Mouse (Mus musculus) heart, postnatal 10 days (tissue): ENCODE results near the gene Adamts7. TPM values are rescaled to one million over a fixed set of nuclear protein-coding genes. Genes with fewer than 3 reads are reported as not detected.

Source experiments
- DNase-seq, 2 experiments: peaks; one replicate each; pipeline ENCODE4 v3.0.0; 2021
- intact Hi-C: fragments of 180-260 bp; cut with DNase I; formaldehyde crosslinking; loops from one replicate; pipeline ENCODE4 v1.15.1; 2025
- total RNA-seq, 2 experiments: library from RNA; stranded (reverse); gene quantifications; 2 replicates each; pipeline ENCODE4 v1.2.3; 2021

Adamts7 gene
- total RNA-seq, 2 experiments from 2014 or later = 21.8 to 24.0 TPM

DNA sequence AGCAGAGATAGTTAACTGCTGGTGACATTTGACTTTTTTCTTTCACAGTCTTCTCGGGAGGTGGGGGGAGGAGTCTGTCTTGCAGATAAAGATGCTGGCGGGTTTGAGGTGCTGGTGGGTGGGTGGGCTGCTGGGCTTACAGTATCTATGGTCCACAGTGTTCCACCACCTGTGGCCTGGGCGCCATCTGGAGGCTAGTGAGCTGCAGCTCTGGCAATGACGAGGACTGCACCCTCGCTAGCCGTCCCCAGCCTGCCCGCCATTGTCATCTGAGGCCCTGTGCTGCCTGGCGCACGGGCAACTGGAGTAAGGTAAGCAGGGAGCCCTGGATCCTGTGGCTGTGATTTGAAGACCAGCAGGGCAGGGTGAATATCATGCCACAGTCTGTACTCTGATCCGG is 32.1 kb downstream of the Adamts7 start:
- intact Hi-C loops = no loop called here
- no peak for DNase-seq

DNA sequence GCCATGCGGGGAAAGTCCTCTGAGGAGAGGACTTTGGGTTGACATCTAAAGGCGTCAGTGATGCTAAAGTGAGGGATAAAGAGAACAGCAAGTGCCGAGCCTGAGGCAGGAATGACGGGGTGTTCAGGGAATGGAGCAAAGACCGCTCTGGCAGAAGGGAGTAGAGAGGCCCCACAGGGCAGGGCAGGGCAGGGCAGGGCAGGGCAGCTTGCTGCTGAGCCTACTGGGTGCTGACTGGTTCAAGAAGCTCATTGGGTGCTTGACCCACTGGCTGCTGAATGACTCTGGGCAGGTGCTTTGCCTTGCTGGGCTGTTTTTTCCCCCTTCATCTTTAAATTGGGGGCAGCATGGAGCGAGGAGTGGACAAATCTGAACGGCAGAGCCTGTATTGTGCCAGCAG is 33.4 kb downstream of the Adamts7 start:
- DNase-seq = no peak
- intact Hi-C loops = no loop called here

DNA sequence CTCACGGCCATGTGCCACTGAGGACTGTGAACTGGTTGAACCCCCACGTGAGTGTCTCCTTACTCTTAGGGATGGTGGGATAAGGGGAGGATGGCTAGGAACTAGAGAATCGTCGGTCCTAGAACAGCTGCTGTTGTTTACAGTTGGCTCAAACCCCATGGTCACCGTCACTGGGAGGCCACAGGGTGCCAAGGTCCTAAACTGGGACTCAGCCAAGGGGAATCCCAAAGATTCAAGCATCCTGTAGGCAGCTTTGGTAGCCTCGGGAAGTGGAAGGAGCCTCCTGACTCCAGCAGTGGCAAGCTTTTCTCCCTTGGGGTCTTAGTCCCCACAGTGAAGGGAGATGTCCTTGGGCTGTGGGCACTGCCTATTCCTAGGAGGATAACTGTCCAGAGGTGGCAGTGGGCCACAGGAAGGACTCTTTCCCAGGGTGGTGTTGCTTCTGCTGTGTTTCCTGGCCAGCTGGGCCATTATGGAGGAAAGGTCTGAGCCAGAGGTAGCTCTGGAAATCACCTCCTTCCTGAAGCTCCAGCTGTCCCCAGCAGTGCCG is 34.3 kb downstream of the Adamts7 start:
- intact Hi-C loops = no loop called here
- DNase-seq = peak; percentile 52 to 56

DNA sequence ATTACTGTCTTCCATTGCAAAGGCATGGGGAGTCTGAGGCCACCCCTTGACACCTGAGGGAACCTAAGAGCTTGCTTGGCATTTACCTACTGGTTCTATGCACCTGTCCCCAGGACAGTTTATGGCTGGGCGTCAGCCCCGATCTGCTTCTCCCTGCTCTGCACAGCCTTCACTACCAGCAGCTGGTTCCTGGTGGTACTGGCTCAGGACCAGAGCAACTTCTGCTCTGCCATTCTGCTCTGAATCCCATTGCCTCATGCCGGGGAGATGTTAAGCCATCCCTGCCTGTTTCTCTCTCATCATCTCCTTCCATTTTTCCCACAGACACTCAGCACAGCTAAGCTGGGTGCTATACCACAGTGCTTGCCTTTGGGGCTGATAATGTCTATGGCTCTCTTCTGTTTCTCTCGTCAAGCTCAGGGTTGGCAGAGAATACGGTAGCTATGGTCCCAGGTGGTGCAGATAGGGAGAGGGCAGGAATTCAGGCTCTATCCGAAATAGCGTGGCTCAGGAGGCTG is 35.1 kb downstream of the Adamts7 start:
- intact Hi-C loops = loop anchor here (2.0 kb wide), 1 partner anchor 35 kb away; the partner anchor contains the start of gene Adamts7
- no peak for DNase-seq

DNA sequence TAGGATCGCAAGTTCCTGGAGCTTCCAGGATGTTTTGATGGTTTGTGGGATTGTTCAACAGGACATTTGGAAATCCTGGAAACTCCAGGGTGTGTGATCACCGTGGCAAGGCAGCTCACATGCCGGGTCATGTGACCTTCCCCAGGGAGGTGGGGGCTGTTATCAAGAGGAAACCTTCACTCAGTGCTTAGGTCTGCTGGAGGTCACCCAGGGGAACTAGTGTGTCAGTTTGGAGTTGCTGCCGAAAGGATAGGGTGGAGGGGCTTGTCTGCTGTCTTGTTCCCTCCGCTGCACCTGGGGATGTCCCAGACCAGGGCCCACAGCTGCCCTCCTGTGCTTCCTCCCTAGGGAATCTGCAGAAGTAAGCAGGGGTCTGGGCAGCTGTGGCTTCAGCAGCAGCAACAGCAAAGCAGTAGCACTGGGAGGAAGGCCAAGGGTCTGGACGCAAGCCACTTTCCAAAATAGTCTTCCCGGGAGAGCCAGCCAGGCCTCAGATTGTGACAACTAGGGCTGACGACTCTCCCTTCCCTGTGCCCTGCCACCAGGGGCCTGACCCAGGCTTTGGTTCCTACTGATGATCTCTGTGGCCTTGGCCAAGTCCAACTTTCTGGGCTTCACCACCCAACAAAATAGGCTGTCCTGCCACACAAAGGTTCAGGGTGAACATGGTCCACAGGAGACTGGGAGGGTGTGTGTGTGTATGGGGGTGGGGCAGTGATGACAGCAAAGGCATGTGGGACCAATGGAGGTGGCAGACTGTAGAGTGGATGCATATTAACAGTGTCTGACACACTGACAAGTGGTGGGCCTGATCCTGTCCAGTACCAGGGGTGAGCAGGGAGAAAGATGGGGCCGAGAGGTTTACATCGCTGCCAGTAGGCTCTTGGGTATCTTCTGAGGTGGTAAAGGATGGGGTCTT is 35.9 kb downstream of the Adamts7 start:
- intact Hi-C loops = loop anchor here (2.0 kb wide), 1 partner anchor 36 kb away; the partner anchor contains the start of gene Adamts7
- DNase-seq = peak; percentile 94

DNA sequence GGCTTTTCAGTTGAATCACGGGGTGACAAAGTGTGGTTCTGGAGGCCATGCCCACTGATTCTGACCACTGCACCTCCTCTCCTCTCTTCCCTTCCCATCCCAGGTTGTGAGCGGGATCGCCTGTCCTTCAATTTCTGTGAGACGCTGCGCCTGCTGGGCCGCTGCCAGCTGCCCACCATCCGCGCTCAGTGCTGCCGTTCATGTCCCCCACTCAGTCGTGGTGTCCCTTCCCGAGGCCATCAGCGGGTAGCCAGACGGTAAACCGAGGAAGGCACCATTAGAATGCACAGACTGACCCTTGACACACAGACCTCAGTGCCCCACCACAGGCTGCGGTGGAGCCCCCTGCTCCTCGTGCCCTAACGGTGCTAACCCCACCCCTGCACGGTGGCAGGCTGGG is 36.7 kb downstream of the Adamts7 start:
- no peak for DNase-seq
- intact Hi-C loops = loop anchor here (2.0 to 10.0 kb wide), 2 partner anchors 37 to 485 kb away; partner anchors contain the start of gene Adamts7

DNA sequence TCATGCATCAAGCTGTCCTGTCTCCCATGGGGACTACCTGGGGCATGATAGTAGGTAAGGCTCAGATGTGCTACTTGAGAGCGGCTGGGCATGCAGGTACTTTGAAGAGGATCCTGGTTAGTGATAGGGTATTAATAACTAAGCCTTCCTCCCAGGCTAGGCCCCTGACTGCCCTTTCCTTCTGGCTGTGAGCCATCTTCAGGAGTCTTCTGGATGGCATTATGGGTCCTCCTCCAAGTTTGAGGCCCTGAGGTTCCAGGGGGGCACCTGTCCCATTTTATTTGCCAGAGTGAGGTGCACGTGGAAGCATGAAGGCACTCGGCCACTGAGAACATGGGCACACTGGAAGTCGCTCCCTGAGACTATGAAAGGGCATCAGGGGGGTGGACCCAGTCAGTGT is 37.6 kb downstream of the Adamts7 start:
- intact Hi-C loops = loop anchor here (10.0 kb wide), 1 partner anchor 484 kb away; no protein-coding TSS in a partner anchor
- DNase-seq = no peak

DNA sequence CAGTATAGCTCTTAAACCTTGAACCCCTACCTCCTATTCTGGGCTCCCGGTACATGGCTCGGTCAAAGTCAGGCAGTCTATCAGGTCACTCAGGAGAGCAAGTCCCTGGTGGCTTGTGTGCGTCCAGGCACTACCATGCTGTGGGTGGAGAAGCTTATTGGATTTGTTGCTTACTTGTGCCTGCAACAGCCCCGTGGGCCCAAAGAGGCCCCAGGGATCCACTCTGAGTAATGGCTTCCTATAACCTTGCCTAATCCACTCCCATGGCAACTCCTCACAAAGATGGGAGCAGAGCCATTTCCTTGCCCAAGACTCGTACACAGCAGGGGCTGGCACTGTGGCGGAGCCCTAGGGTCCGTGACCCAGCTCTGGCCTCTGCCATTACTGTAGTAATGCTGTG is 38.2 kb downstream of the Adamts7 start:
- no peak for DNase-seq
- intact Hi-C loops = loop anchor here (10.0 kb wide), 1 partner anchor 484 kb away; no protein-coding TSS in a partner anchor

DNA sequence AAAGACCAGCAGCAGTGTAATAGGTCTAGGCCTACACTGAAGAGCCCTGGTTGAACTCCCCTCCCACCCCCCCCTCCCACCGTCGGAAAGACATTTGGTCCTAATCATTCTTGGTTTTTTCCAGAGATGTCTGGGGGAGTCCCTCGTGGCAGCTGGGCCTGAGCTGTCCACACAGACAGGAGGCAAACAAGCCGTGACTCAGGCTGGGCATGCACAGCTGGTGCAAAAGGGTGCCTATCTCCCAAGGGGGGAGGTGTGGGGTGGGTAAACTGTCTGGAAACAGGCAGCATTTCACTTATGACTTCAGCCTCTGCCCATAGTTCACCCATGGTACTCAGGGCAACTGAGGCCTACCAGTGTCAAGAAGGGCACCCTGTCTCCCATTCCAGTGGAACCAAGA is 38.7 kb downstream of the Adamts7 start:
- DNase-seq = no peak
- intact Hi-C loops = loop anchor here (10.0 kb wide), 1 partner anchor 483 kb away; no protein-coding TSS in a partner anchor

DNA sequence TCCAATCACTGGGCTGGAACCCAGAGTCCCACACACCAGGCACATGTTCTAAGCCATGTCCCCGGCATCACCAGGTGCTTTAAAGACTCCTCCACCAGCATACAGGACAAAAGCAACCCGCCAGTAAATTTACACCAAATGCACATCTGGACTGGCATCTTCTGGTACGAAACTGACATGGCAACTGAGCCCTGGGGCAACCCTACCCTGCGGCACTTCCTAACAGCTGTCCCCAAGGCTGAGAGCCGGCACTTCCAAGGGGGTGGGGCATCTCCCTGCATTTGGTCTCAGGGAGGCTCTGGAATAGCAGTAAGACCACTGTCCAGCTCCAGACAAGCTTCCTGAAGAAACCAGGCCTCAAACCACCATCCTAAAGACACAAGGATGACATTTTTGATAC is 40.4 kb downstream of the Adamts7 start:
- DNase-seq = no peak
- intact Hi-C loops = loop anchor here (10.0 kb wide), 1 partner anchor 482 kb away; no protein-coding TSS in a partner anchor

DNA sequence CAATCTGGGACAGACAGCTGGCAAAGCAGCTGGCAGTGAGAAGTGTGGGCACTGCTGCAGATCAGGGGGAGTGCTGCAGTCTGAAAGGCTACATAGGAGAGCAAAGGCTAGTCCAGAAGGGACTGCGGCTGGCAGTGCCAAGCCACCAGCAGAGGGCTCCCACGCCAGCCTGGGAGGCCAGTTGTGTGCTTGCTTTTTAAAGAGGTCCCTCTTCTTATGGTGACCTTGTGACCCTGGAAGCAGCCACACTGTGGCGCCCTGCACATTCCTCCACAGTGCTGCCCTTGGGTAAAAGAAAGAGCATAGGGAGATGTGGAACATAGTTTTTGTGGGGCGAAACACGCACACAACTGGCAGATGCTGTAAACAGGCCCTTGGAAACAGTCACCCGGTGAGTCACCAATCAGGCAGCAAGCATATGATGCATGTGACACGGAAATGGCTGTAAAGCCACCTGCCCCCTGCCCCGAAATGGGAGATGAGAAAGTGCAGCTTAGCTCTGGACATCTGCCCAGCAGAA is 41.6 kb downstream of the Adamts7 start:
- intact Hi-C loops = loop anchor here (10.0 kb wide), 1 partner anchor 480 kb away; no protein-coding TSS in a partner anchor
- DNase-seq = peak in 1 of 2 experiments; percentile 42

DNA sequence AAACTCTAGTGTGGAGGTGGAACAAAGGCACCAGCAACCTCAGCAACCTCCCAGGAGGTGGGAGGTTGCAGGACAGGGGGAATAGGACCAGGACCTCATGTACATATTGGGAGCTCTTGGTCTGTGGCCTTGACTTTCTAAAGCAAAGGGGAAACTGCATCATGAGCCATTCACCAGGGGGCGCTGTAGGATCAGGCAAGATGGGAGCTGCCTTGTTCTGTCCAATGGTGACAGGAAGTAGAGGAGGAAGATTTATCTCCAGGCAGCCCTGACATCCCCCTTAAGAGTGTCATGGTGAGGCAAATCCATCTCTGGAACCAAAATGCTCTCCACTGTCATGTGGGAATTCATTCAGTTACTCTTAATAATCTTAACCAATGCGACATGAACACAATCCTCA is 43.6 kb downstream of the Adamts7 start:
- intact Hi-C loops = loop anchor here (1.0 to 10.0 kb wide), 4 partner anchors 18 to 478 kb away; no protein-coding TSS in a partner anchor
- DNase-seq = peak; percentile 86 to 94

DNA sequence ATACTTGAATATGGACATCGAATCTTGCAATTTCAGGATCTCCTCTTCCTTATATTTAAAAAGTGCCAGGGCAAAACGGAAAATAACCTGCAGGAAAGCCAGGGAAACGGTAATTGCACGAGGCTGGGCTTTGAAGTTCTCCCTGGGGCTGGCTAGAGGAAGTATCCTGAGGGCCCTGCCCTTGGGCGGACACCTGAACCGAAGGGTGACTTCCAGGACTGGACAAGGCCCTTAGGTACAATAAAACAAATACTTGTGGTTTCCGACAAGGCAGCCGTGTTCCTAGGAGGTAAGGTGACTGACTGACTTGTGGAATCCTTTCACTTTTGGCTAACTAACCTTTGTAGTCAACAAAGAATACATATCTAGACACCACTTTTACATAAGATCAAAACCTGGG is 44.9 kb downstream of the Adamts7 start:
- DNase-seq = no peak
- intact Hi-C loops = loop anchor here (1.0 to 10.0 kb wide), 3 partner anchors 17 to 477 kb away; no protein-coding TSS in a partner anchor

DNA sequence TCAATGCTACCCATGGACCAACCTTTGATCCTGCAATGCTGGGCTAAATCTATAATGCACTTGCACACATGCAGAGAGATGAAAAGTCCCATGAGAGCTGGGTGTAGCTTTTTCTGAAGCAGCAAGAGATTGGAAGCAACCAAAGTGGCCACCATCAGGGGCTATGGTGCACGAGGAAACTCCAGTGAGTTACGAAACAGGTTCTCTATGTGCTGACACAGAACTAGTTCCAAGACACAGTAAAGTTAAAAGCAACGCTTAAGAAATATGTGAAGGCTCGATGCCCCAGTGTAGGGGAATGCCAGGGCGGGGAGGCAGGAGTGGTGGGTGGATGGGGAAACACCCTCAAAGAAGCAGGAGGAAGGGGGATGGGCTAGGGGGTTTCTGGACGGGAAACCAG is 45.8 kb downstream of the Adamts7 start:
- no peak for DNase-seq
- intact Hi-C loops = loop anchor here (10.0 kb wide), 1 partner anchor 476 kb away; no protein-coding TSS in a partner anchor

DNA sequence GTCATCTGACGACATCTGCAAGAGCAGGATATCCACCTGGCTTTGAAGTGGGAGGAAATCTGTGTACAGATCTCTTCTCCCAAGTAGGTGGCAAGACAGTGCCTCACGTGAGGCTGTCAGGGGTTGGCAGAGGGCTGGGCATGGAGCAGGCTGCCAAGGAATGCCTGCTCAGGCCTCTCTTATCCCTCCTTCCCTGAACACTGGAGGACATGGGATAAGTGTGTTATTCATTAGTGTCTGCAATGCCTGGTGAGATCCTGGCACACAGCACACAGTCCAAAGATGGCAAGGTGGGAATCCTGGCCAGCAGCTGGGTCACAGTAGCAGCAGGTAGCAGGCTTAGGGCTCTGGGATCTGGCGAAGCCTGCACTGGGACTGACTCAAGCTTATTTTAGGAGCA is 50.3 kb downstream of the Adamts7 start:
- DNase-seq = peak; percentile 37 to 44
- intact Hi-C loops = no loop called here

DNA sequence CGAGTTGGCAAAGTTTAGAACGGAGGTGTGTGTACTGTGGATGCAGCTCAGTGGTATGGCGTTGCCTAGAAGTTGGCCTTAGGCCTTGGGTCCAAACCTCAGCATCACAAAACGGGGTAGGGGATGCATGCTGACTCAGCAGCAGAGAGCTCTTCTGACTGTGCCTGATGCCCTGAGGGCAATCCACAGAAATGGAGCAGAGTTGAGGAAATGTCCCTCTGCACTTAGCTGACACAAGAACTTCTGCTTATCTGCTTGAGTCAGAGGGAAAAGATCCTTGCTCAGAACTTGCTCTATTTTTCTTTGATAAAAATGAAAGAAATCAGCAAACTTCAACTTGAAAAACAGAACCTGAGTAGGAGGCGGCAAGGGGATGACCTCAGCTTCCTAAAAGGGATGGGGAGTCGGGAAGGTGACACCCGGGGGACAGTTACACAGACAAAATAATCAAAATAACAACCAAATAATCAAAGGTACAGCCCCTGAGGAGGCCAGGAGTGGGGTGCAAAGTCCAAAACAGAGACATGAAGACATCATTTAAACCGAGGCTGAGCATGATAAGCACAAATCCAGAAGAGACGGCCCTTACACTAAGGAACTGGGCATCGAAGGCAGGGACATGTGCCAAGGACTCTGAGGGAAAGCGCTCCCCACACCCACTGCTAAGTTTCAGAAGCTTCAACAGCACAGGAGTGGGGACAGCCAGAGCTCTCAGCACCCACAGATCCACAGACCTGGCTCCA is 53.6 kb downstream of the Adamts7 start:
- DNase-seq = no peak
- intact Hi-C loops = no loop called here

DNA sequence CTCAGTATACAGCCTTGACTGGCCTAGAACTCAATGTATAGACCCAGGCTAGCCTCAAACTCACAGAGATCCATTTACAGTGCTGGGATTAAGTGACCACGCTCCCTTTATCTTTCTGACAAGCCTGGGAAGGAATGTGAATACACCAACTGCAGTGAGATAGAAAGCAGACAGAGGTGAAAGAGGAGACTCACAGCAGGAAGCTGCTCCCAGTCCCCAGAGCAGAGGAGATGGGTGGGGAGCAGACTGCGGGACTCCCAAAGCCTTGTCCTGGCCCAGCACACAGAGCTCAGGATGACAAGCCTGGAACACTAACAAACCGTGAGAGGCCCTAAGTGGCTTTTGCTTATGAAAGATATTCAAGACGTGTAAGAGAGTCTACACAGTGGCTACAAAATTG is 54.6 kb downstream of the Adamts7 start:
- DNase-seq = no peak
- intact Hi-C loops = no loop called here

DNA sequence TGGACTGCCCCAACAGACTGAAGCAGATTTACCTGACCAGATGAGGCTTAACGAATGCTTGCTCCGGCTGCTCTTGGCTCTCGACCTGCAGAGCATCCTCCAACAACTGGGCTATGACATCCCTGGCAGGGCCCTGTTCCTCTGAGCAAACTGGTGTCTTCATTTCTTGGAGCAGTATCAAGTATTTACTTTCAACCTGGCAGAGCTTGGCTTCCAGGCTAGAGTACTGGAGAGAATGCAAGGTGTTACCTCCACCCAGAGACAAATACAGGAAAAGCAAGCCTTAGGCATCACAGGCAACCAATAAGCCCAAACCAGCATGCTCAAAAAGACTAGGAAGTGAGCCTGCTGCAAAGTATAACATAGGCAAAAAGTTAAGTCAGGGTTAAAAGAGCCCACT is 59.4 kb downstream of the Adamts7 start:
- no peak for DNase-seq
- intact Hi-C loops = no loop called here

DNA sequence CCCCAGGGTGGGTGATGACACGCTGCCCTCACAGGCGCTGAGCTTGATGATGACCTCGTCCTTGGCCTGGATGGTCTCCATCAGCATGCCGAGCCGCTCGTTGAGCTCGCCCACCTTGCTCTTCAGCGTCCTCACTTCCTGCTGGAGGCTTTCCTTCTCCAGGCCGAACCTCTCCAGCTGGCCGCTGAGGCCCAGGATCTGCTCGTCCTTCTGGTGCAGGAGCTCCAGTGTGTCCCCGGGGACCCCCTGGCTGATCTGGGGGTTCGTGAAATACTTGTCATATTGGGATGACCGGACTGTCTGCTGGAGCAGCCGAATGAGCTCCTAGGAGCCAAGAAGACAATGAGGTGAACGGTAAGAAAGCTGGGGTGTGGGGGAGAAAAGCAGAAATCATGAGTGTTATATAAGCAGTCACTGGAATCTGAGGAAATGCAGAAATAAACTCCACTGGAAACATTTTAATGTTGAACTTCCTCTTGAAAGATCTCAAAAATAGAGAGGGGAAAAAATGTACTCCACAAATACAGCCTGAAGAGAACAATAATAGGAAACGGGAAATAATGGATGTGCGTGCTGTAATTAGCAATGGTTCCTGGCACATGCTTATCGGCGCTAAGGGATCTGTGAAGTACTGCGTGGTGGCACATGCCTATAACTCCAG is 63.3 kb downstream of the Adamts7 start:
- intact Hi-C loops = loop anchor here (5.0 kb wide), 2 partner anchors 41 to 221 kb away; no protein-coding TSS in a partner anchor
- peak; percentile 44 to 57 for DNase-seq

DNA sequence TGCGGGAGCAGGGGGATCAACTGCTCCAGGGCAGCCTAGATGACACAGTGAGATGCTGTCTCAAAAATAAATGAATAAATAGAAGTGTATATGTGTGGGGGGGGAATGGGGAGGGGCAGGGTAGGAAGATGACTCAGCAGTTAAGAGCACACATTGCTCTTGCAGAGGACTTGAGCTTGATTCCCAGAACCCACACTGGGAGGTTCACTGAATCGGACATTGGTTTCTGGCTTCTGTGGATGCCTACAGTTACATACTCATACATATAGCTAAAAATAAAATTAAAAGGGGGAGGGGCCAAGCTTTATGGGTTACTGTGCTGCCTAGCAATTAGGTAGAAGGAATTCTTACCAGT is 63.9 kb downstream of the Adamts7 start:
- intact Hi-C loops = loop anchor here (5.0 kb wide), 2 partner anchors 41 to 221 kb away; no protein-coding TSS in a partner anchor
- DNase-seq = no peak
